Mouse (Mus musculus) right cerebral cortex, postnatal 14 days (tissue): ENCODE results near the gene C5ar1.

Source experiments
- DNase-seq: peaks from one replicate; pipeline ENCODE4 v3.0.0; 2022

The C5ar1 gene

GRCm38 (mm10) chr7:16213196-16213595, 46.1 kb downstream of the C5ar1 start:
- DNase-seq, result no peak

DNA sequence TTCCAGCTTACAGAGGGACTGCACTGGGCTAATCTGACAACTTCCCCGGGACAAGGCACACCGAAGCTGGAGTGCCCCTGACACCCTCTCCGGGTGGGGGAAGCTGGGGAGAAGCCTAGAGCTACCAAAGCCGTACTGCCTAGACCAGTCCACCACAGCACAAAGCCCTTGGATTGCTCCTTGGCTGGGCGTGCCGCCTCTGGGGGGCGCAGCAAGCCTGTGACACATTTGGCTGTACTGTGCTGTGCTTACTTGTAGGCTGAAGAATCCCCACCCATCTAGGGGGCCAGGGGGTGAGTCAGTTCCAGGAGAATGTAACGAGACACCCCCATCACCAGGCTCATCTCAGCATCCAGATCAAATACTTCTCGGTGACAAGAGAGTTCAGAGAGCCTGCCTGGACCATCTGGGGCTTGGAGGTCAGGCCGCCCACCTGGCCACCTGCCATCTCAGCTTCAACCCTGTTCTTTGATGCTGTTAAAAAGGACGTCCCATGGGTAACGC, 48.4 kb downstream of the C5ar1 start:
- no peak for DNase-seq

DNA sequence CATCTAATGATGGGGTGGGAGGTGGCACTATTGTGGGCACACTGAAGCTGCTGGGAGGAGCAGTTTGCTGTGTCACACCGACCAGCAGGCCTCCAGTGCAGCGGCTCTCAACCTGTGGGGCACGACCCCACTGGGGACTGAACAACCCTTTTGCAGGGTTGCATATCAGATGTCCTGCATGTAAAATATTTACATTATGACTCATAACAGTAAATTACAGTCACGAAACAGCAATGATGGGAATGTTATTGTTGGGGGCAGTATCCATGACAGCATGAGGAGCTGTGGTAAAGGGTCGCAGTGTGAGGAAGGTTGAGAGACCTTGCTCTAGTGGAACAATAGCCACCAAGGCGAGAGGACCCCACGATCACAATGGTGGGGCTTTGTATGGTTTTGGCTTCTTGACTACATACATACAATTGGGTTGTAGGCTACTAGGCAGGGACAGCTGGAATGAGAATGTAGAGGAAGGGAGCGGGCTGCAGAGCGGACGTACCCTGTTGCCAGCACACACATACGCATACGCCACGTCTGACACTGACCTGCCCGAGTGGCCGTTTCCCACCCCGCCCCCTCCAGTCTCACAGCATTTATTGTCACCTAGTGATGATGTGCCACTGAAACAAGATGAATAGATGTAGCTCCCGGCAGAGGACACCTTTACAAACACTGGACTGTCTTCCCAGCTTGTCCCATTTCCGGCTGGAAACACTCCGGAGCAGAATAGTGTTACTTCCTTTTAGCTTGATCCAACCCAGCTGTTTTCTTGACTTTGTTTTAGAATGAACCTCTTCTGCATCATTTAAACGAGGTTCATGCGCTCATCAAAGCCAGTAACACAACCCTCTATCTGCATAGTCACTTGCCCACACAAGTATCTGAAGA, 50.3 kb downstream of the C5ar1 start:
- no peak for DNase-seq

DNA sequence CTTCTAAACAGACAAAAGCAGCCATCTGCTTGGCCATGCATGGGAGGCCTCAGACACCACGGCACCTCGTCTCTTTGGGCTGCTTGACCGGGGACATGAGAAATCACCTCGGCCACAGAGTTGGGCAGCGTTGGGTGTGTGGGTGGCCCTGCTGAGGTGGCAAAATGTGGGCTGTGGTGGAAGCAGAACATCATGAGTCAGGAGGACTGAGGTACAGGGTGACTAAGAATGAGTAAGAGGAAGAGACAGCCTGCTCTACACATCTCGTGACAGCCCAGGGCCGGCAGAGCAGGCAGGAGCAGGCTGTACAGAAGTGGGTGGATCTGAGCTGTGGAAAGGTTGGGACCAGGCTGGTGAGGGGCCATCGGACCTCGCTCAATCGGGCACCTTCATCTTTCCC, 51.8 kb downstream of the C5ar1 start:
- DNase-seq, result no peak

- no peak for DNase-seq
Measured at GRCm38 (mm10) chr7:16207076-16207475, 52.3 kb downstream of the C5ar1 start.

DNA sequence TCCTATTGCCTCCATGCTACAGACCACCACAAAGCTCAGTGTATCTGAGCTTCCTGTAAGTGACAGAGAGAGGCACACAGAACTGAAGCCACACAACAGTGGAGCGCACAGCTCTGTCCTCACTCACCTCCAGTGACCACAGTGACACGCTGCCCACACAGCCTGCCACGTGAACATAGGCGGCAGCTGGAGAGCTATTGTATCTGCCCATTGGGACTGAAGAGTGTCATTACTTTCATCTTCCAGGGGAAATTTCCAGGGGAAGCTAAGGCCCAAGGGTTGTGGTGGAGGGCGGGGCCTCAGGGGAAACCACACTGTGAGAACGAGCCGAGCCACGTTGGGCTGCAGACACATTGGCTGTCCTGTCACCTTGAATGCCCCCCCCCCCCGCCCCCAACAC, 54.5 kb downstream of the C5ar1 start:
- no peak for DNase-seq

DNA sequence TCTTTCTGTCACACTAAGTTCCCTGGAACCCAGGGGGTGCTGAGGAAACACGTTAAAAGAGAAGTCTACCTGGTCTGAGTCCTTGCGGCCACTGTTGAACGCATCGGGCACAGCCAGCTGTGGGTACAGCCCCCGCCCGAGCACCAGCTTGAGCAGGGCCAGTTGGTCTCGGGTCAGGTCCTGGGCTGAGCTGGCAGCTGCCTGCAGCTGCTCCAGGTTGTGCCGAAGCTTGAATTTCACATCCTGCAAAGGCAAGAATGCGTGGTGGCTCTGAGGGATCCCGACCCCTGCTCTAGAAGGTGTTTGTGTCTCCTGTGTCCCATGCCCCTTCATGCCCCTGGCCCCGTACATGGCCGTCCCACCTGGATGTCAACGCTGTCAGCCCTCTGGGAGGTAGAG, 55.8 kb downstream of the C5ar1 start:
- no peak for DNase-seq

DNA sequence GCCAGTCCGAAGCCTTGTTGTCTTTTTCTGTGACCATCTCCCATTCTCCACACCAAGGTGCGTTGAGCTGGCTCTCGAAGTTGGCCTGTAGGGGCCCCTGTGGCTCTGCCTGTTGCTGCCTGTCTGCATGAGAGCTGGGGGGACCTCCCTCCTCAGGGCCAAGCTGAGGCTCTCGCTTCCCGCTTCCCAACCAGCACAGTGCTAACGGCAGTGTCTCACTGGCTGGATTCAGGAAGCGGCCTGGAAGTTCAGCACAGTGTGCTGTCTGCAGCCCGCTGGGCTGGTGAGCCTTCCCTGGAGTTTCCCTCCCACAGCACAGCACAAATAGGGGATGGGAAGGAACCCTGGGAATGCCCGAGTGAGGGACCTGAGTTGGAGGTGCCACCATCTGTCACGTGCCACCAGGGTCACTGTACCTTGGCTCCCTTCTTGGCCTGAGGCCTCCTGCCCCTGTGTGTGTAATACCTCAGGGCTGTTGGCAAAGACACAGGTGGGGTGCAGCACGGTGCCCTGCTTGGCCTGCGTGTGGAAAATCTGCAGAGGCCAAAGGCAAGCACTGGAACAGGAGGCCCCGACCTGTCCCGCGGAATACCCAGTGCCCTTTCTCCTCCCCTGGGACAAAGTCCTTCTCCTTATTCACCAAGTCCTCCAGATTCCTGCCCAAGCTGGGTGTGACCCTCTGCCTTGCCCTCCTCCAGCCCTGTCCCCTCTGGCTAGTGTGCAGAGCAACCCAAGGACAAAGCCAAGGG, 56.4 kb downstream of the C5ar1 start:
- no peak for DNase-seq

- DNase-seq, result no peak
Measured at GRCm38 (mm10) chr7:16201136-16201535, 58.2 kb downstream of the C5ar1 start.

DNA sequence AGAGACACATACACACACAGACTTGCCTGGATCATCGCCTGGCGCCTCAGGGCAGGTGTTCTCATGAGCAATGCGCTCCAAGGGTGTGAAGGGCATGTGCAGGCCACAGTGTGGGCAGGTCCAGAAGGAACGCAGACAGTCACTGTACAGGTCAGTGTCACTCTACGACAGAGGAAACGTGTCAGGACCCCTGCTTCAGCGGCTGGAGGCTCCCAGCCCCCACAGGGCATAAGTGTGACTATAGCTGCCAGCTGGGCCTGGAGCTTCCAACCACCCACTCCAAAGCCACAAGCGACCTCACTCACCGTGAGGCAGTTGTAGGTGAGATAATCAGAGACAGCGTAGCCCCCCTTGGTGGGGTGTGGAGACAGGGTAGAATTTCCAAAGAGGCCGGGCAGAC, 60.8 kb downstream of the C5ar1 start:
- DNase-seq, result no peak

DNA sequence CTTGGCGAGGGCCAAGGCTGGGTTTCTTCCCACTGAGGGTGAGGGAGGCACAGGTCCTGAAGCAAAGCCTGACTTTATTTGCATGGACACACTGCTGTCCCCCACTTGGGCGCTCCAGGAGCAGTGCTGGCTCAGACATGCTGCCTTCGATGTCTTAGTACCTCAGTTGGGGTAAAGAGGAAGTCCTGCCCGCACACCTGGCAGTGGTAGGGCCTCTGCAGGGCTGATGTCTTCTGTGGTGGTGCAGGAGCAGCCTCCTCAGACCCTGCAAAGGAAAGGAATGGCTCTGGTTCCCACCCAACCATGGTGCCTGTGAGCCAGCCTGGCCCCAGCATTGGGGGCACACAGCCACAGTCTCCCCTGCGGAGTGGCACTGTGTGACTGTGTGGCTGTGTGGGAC, 62.2 kb downstream of the C5ar1 start:
- no peak for DNase-seq
